Mouse (Mus musculus): ENCODE measurements at regions not wholly inside any gene's neighbourhood (a gene's known extent, or its start where the extent isn't known, plus 50 kb on each side); places are given as distances from the start of the nearest gene placed in this dataset.

- Histone ChIP-seq H3K36me3 (ENCODE audit: control insufficient read depth, insufficient read depth, low read length) (no peaks in the 10 kb centered on the region), H3K79me2 (ENCODE audit: control insufficient read depth, insufficient read depth, low read length) (no peaks in the 10 kb centered on the region), H3K9ac (ENCODE audit: low read depth, low read length) (no peak overlapping the region), H3K27ac (replicated peaks; ENCODE audit: insufficient read depth, low read depth, low read length) (no peak overlapping the region), H3K27me3 (ENCODE audit: control insufficient read depth, insufficient read depth, low read length) (no peaks in the 10 kb centered on the region), H3K4me1 (ENCODE audit: control insufficient read depth, insufficient read depth, low read length) (no peaks in the 10 kb centered on the region), H3K4me3 (ENCODE audit: insufficient read depth, low read depth, low read length) (no peak overlapping the region)
- no peak for DNase-seq (ENCODE audit: extremely low read depth, low read depth, low spot score)
- TF ChIP-seq POLR2A (IDR thresholded peaks at IDR 0.05; ENCODE audit: extremely low read depth, insufficient read depth, low read length) (no peak), CTCF (IDR thresholded peaks at IDR 0.05; ENCODE audit: low read depth, low read length) (no peak)
- WGBS: 87% methylated on average over 5 of the region's 5 CpGs
These were observed 155.0 kb downstream of the Gsdmc2 start for GRCm38 (mm10) chr15:63689788-63690575.

- Histone ChIP-seq H3K27ac (replicated peaks; ENCODE audit: insufficient read depth, low read depth, low read length) (no peak overlapping the region), H3K79me2 (ENCODE audit: control insufficient read depth, insufficient read depth, low read length) (no peaks in the 10 kb centered on the region), H3K4me1 (ENCODE audit: control insufficient read depth, insufficient read depth, low read length) (no peaks in the 10 kb centered on the region), H3K4me3 (ENCODE audit: insufficient read depth, low read depth, low read length) (no peak overlapping the region), H3K27me3 (ENCODE audit: control insufficient read depth, insufficient read depth, low read length) (no peaks in the 10 kb centered on the region), H3K36me3 (ENCODE audit: control insufficient read depth, insufficient read depth, low read length) (no peaks in the 10 kb centered on the region), H3K9ac (ENCODE audit: low read depth, low read length) (no peak overlapping the region)
- TF ChIP-seq POLR2A (IDR thresholded peaks at IDR 0.05; ENCODE audit: extremely low read depth, insufficient read depth, low read length) (no peak), CTCF (IDR thresholded peaks at IDR 0.05; ENCODE audit: low read depth, low read length) (no peak)
- 100% methylated on average over 1 of the region's 1 CpGs for WGBS
- DNase-seq (ENCODE audit: extremely low read depth, low read depth, low spot score): no peak
These were observed 157.1 kb downstream of the Gsdmc2 start for GRCm38 (mm10) chr15:63687852-63688251.

- no peak for TF ChIP-seq CTCF (IDR thresholded peaks at IDR 0.05; ENCODE audit: low read depth, low read length)
- no peak for TF ChIP-seq POLR2A (IDR thresholded peaks at IDR 0.05; ENCODE audit: extremely low read depth, insufficient read depth, low read length)
- WGBS: 74% methylated on average over 3 of the region's 3 CpGs
- no peak for DNase-seq (ENCODE audit: extremely low read depth, low read depth, low spot score)
These were observed 157.9 kb downstream of the Gsdmc2 start for GRCm38 (mm10) chr15:63686954-63687562.

GRCm38 (mm10) chr15:63679984-63680925 is 164.7 kb downstream of the Gsdmc2 start:
- Histone ChIP-seq H3K4me1 (ENCODE audit: control insufficient read depth, insufficient read depth, low read length) (no peaks in the 10 kb centered on the region), H3K27ac (replicated peaks; ENCODE audit: insufficient read depth, low read depth, low read length) (no peak overlapping the region), H3K9ac (ENCODE audit: low read depth, low read length) (no peak overlapping the region), H3K4me3 (ENCODE audit: insufficient read depth, low read depth, low read length) (no peak overlapping the region), H3K36me3 (ENCODE audit: control insufficient read depth, insufficient read depth, low read length) (no peaks in the 10 kb centered on the region), H3K27me3 (ENCODE audit: control insufficient read depth, insufficient read depth, low read length) (no peaks in the 10 kb centered on the region), H3K79me2 (ENCODE audit: control insufficient read depth, insufficient read depth, low read length) (no peaks in the 10 kb centered on the region)
- 71% methylated on average over 3 of the region's 3 CpGs for WGBS
- DNase-seq (ENCODE audit: extremely low read depth, low read depth, low spot score): no peak
- TF ChIP-seq POLR2A (IDR thresholded peaks at IDR 0.05; ENCODE audit: extremely low read depth, insufficient read depth, low read length) (no peak), CTCF (IDR thresholded peaks at IDR 0.05; ENCODE audit: low read depth, low read length) (no peak)

More at GRCm38 (mm10) chr15:63686954-63687562, 157.9 kb downstream of the Gsdmc2 start:
- no peaks in the 10 kb centered on the region for H3K4me1 ChIP-seq (ENCODE audit: control insufficient read depth, insufficient read depth, low read length)
- no peak overlapping the region for H3K4me3 ChIP-seq (ENCODE audit: insufficient read depth, low read depth, low read length)
- H3K27ac ChIP-seq (replicated peaks; ENCODE audit: insufficient read depth, low read depth, low read length): no peak overlapping the region
- no peaks in the 10 kb centered on the region for H3K79me2 ChIP-seq (ENCODE audit: control insufficient read depth, insufficient read depth, low read length)
- H3K9ac ChIP-seq (ENCODE audit: low read depth, low read length): no peak overlapping the region
- no peaks in the 10 kb centered on the region for H3K36me3 ChIP-seq (ENCODE audit: control insufficient read depth, insufficient read depth, low read length)
- H3K27me3 ChIP-seq (ENCODE audit: control insufficient read depth, insufficient read depth, low read length): no peaks in the 10 kb centered on the region

- no peak overlapping the region for H3K27ac ChIP-seq (replicated peaks; ENCODE audit: insufficient read depth, low read depth, low read length)
- no peaks in the 10 kb centered on the region for H3K4me1 ChIP-seq (ENCODE audit: control insufficient read depth, insufficient read depth, low read length)
- WGBS: 76% methylated on average over 5 of the region's 5 CpGs
- no peaks in the 10 kb centered on the region for H3K36me3 ChIP-seq (ENCODE audit: control insufficient read depth, insufficient read depth, low read length)
- H3K9ac ChIP-seq (ENCODE audit: low read depth, low read length): no peak overlapping the region
- TF ChIP-seq POLR2A (IDR thresholded peaks at IDR 0.05; ENCODE audit: extremely low read depth, insufficient read depth, low read length) (no peak), CTCF (IDR thresholded peaks at IDR 0.05; ENCODE audit: low read depth, low read length) (no peak)
- H3K79me2 ChIP-seq (ENCODE audit: control insufficient read depth, insufficient read depth, low read length): no peaks in the 10 kb centered on the region
- no peak overlapping the region for H3K4me3 ChIP-seq (ENCODE audit: insufficient read depth, low read depth, low read length)
- DNase-seq (ENCODE audit: extremely low read depth, low read depth, low spot score): no peak
- no peaks in the 10 kb centered on the region for H3K27me3 ChIP-seq (ENCODE audit: control insufficient read depth, insufficient read depth, low read length)
These were observed 166.1 kb downstream of the Gsdmc2 start for GRCm38 (mm10) chr15:63678921-63679320.
